Mouse (Mus musculus) testis, adult 2 months (tissue): ENCODE results near the gene Esrrg. TPM values are rescaled to one million over a fixed set of nuclear protein-coding genes. Genes with fewer than 3 reads are reported as not detected.
A peak's percentile ranks its signal among the peaks of the same experiment; 100 is the strongest.

ENCODE experiments used
- H3K27ac ChIP-seq: fragments of 200-500 bp; 2 replicates; pipeline ENCODE4 v1.5.1; 2012; ENCODE audit warnings: low read depth, low read length; ENCODE audit not compliant: control insufficient read depth, insufficient read depth
- H3K27me3 ChIP-seq: fragments of 200-500 bp; 2 replicates; pipeline ENCODE4 v1.6.1; 2012; ENCODE audit warnings: mild to moderate bottlenecking, low read length, moderate library complexity; ENCODE audit not compliant: control insufficient read depth, insufficient read depth
- H3K36me3 ChIP-seq: fragments of 200-500 bp; 2 replicates; pipeline ENCODE4 v1.6.1; 2012; ENCODE audit warnings: mild to moderate bottlenecking, low read length; ENCODE audit not compliant: control insufficient read depth, insufficient read depth
- H3K4me1 ChIP-seq: fragments of 200-500 bp; 2 replicates; pipeline ENCODE4 v1.6.1; 2012; ENCODE audit warnings: low read length; ENCODE audit not compliant: control insufficient read depth, insufficient read depth
- H3K4me3 ChIP-seq: fragments of 200-500 bp; 2 replicates; pipeline ENCODE4 v1.5.1; 2012; ENCODE audit warnings: low read depth, mild to moderate bottlenecking, low read length, moderate library complexity, mixed read lengths; ENCODE audit not compliant: control insufficient read depth
- CTCF ChIP-seq: fragments of 200-500 bp; IDR thresholded peaks from 2 replicates; pipeline ENCODE4 v1.5.1; 2012; ENCODE audit warnings: low read depth, mild to moderate bottlenecking, inconsistent platforms, low read length, moderate library complexity; ENCODE audit not compliant: control insufficient read depth, insufficient read depth, insufficient replicate concordance
- POLR2A ChIP-seq: fragments of 200-500 bp; IDR thresholded peaks from 2 replicates; pipeline ENCODE4 v1.6.1; 2012; ENCODE audit warnings: low read depth, mild to moderate bottlenecking, inconsistent platforms, low read length, moderate library complexity; ENCODE audit not compliant: control insufficient read depth
- polyA plus RNA-seq: library from polyadenylated mRNA; depleted of rRNA; stranded (reverse); fragments of >200 nt; gene quantifications from 2 replicates; pipeline ENCODE4 v1.2.3, GENCODE M21; 2012

The Esrrg gene
- polyA plus RNA-seq, 1 experiment: 0.28 TPM

GRCm38 (mm10) chr1:187606271-187607040, 2.1 kb upstream of the Esrrg start:
- Histone ChIP-seq H3K27ac (no peak overlapping the region), H3K4me3 (no peak overlapping the region), H3K27me3 (peaks cover 5% of the 10 kb centered on the region), H3K4me1 (peaks cover 7% of the 10 kb centered on the region), H3K36me3 (no peaks in the 10 kb centered on the region)
- TF ChIP-seq POLR2A (no peak), CTCF (no peak)

GRCm38 (mm10) chr1:187607065-187608047, 1.2 kb upstream of the Esrrg start:
- TF ChIP-seq POLR2A: no peak
- no peak for TF ChIP-seq CTCF
- no peak overlapping the region for H3K4me3 ChIP-seq
- peaks cover 7% of the 10 kb centered on the region for H3K4me1 ChIP-seq

GRCm38 (mm10) chr1:187609021-187609852, 646 bp downstream of the Esrrg start:
- no peak for TF ChIP-seq CTCF
- TF ChIP-seq POLR2A: no peak
- Histone ChIP-seq H3K27ac (no peak overlapping the region), H3K27me3 (peaks cover 5% of the 10 kb centered on the region), H3K4me1 (peaks cover 7% of the 10 kb centered on the region), H3K4me3 (peak overlapping the region; percentile 28), H3K36me3 (no peaks in the 10 kb centered on the region)

More at GRCm38 (mm10) chr1:187607065-187608047, 1.2 kb upstream of the Esrrg start:
- H3K36me3 ChIP-seq: no peaks in the 10 kb centered on the region
- peaks cover 5% of the 10 kb centered on the region for H3K27me3 ChIP-seq
- no peak overlapping the region for H3K27ac ChIP-seq

- H3K4me1 ChIP-seq: peaks cover 7% of the 10 kb centered on the region
- TF ChIP-seq POLR2A (no peak), CTCF (no peak)
- no peaks in the 10 kb centered on the region for H3K36me3 ChIP-seq
- peaks cover 5% of the 10 kb centered on the region for H3K27me3 ChIP-seq
- no peak overlapping the region for H3K27ac ChIP-seq
- H3K4me3 ChIP-seq: no peak overlapping the region
Measured at GRCm38 (mm10) chr1:187609853-187610230, 1.3 kb downstream of the Esrrg start.

GRCm38 (mm10) chr1:187610336-187610948, 1.9 kb downstream of the Esrrg start:
- peaks cover 5% of the 10 kb centered on the region for H3K27me3 ChIP-seq
- peaks cover 7% of the 10 kb centered on the region for H3K4me1 ChIP-seq
- no peaks in the 10 kb centered on the region for H3K36me3 ChIP-seq
- no peak overlapping the region for H3K27ac ChIP-seq
- no peak overlapping the region for H3K4me3 ChIP-seq
- TF ChIP-seq POLR2A (no peak), CTCF (no peak)

- TF ChIP-seq CTCF (no peak), POLR2A (no peak)
- Histone ChIP-seq H3K4me1 (peaks cover 7% of the 10 kb centered on the region), H3K36me3 (no peaks in the 10 kb centered on the region), H3K4me3 (no peak overlapping the region), H3K27ac (no peak overlapping the region), H3K27me3 (peaks cover 5% of the 10 kb centered on the region)
Measured at GRCm38 (mm10) chr1:187611925-187612324, 3.3 kb downstream of the Esrrg start.

GRCm38 (mm10) chr1:187613277-187613676, 4.7 kb downstream of the Esrrg start:
- TF ChIP-seq POLR2A: no peak
- no peak for TF ChIP-seq CTCF
- H3K27me3 ChIP-seq: peaks cover 5% of the 10 kb centered on the region
- H3K4me1 ChIP-seq: peaks cover 7% of the 10 kb centered on the region
- no peaks in the 10 kb centered on the region for H3K36me3 ChIP-seq
- no peak overlapping the region for H3K27ac ChIP-seq
- no peak overlapping the region for H3K4me3 ChIP-seq
